Mouse (Mus musculus) heart, adult 9 months (tissue): Measurements from ENCODE around the gene Camta2.
A peak's percentile ranks its signal among the peaks of the same experiment; 100 is the strongest.

Source experiments
- DNase-seq, 2 experiments: peaks; one replicate each; pipeline ENCODE4 v3.0.0; 2022; ENCODE audit warnings: low spot score in 2 of 2

Camta2 gene

DNA sequence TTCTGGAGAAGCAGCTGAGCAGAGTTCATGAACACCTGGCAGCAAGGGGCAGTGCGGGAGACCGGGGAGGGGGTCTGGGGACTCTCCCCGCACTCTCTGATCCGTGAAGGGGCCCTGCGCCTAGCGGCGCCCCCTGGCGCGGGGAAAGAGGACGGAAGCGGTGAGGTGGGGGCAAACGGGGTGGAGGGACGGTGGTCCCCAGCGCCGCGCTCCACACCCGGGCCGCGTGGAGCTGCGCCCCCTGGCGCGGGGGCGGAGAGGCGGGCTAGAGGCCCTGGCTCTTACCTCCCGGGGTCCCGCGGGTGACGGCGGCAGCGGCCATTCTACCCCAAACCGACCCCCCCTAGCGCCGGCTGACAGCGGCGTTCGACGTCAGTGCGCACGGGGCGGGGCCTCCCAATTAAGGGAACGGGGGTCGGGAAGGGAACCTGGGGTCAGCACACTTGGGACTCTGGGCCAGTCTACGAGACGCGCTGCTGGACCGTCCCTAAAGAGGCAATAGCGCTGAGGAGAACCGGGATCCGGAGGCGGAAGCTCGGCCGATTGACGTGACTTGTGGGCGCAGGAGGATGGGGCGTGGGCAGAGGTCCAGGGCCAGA is at the start of gene Camta2:
TSS of gene Camta2 (minus strand) at position 505 of the 599 bp plus-strand sequence.
- DNase-seq = peak; percentile 93

DNA sequence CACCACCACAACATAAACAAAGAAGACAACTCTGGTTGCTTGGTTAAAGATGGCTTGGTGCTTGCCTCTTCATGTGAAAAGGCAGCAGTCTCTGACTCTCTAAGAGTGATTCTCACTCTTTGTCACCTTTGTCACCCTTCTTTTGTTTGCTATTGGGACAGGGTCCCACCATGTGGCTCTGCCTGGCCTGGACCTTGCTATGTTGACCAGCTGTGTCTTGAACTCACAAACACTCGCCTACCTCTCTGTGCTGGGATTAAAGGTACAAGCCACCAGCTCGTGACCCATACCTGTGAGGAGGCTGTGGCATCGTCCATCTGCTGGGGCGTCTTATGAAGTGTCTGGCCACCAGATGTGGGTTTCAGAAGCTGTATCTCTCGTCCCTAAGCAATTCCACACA is 45.4 kb upstream of the Camta2 start:
- no peak for DNase-seq

DNA sequence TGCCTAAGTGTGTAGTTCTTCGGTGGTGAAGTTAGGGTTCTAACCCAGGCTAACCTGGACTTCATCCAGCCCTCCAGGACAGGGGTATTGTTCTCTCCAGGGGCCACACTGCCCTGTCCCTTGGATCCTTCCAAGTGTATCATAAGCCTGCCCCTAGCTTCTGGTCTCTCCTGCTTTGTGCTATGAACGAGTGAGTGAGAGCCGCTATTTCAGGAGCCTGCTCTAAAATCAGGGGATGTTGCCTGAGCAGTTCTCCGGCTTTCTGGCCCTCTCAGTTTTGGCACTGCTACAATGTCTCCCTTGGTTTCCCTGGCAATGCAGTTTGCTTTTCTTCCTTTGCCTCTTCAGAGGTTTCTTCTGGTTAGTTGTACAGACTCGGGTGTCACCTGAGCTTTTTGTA is 43.3 kb upstream of the Camta2 start:
- no peak for DNase-seq

DNA sequence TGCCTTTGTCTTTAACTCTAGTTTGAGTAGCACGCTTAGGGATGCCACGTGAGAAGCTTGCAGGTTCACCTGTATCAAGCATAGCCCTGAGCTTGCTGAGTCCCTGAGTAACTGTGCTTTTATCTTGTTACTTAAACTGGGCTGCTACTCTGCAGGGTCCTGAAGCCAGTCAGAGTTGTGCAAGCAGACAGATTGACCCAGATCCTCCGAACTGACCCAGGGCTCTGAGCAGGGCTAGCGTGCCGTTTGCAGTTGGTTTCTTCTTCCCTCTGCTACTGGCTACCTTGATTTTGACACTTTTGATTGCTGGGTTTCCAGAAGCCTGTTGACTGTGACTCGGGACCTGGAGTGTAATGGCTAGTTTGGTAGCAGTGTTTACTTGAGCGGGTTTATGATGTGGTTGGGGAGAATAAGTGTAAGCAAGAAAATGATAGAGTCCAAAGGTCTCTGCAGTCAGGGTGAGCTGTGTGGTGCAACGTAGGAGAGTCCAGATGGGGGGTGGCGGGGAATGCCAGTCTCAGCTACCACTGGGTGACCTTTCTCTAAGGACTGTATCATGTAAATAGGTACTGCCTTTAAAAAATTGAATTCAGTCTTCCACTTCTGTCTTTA is 42.6 kb upstream of the Camta2 start:
- no peak for DNase-seq

DNA sequence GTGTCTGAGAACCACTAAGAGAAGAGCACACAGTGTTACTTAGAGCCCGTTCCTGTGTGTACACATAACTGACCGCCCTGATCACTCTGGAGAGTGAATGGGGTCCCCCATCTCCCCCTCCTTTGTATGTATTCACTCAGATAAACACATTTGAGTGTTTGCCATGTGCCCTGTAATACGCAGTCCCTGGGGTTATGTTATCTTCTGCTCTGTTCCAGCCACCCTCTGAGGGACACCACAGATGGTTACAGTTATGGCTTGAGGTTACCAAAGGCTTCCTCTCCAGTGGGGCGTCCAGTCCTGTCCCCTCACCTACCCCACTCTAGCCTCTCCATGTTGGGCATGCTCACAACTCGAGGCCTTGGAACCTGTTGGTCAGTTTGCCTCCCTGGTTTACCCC is 39.5 kb upstream of the Camta2 start:
- no peak for DNase-seq

DNA sequence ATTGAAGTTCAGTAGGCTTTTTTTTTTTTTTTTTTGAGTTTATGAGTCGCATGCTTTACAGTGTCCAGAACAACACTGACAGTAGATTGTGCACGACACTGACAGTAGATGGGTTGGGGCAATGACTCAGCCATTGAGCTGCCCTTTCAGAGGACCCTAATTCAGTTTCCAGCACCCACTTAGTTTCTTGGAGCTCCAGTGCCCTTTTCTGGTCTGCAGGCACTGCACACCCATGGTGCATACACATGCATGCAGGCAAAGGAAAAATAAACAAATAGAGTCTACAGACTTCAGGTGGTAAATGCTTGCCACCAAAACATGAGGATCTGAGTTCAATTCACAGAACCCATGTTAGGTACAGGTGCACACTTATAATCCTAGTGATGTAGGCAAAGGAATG is 38.7 kb upstream of the Camta2 start:
- no peak for DNase-seq

DNA sequence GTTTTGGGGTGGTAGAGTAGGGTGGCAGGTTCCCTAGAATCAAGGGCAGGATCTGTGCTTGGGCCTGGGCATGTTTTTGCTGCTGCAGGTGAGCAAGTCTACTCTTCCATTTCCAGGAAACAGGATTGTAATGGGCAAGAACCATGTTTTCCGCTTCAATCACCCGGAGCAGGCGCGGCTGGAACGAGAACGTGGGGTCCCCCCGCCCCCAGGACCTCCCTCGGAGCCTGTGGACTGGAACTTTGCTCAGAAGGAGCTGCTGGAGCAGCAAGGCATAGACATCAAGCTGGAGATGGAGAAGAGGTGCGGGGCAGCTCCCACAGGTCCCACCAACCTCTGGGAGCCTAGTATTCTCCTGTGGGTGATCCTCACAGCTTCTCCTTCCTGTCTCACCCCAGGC is 36.8 kb upstream of the Camta2 start:
- DNase-seq = no peak

DNA sequence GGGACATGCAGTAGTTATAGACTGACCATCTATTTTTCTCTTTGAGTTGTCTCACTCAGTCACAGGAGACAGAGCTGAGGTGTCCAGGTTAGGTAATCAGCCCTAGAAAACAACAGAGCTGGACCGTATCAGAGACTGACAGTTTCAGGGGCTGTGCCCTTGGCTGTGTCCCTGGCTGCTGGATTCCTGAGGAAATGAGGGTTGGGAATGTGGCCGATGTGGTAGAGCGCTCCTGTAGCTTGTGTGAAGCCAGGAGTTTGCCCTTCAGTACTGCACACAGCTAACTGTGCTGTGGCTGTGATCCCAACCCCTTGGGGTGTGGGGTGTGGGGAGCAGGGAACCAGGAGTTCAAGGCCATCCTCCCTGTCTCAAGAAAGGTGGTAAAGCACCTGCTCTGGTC is 33.2 kb upstream of the Camta2 start:
- DNase-seq = peak in 1 of 2 experiments; percentile 17

DNA sequence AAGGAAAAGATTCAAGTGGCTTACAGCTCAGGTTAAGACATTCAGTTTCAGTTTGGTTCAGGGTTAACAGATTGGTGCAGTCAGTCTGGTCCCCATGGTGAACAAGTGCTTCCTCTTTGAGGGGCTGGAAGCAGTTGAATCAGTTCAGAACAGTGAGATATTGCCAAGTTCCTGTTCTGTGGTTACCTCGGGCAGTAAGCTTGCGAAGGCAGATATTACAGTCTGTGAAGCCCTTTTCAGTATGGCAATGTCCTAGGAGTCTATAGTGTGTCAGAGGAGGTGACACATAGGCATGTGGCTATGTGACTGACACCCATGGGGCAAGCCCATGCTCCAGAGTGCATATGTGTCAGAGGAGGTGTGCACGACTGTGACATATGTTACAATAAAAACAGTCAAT is 32.7 kb upstream of the Camta2 start:
- peak in 1 of 2 experiments; percentile 42 for DNase-seq

DNA sequence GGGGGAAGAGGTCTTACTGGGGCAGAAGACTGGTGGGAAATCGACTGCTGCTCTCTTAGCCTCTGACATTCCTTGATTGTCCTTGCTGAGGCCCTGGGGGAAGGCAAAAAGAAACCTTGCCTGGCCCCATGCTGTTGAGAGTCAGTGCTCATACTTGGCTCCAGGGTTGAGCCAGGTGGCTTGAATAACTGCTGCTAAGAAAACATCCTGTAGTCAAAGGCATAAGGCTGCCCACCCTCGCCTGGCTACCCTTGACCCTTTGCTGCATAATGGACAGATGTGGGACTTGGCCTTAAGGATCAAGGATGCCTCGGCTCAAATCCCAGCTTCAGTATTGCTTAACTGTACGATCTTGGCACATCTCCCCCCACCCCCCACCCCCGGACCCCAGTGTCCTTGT is 30.6 kb upstream of the Camta2 start:
- DNase-seq = no peak

DNA sequence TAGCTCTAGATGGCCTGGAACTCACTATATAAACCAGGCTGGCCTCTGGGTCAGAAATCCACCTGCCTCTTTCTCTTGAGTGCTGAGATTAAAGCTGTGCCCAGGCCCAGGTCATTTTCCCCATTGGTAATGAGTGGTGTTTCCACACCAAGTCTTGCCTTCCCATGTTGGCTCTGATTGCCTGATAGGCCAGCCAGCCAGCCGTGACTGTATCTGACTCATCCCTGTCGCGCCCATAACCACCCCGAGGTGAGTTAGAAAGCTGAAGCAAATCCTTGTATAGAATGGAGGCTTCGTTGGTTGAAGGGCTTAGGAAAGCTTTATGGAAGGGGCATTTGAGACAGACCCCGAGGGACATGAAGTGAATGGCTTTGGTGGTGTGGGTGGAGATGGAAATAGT is 27.9 kb upstream of the Camta2 start:
- DNase-seq = no peak

DNA sequence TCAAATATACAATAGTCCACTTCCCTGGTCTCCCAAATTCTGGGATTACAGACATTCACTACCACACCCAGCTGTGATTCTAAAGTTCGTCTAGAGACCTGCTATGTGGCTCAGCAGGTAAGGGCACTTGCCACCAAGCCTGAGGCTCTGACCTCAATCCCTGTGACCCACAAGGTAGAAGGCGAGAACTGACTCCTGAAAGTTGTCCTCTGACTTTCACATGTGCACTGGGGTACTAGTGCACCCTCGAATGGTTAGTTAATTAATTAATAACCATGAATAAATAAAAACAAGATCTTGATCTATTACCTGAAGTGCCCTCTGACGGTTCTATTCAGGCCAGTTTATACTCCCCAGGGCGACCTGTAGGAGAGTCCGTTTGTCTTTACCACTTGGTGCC is 25.3 kb upstream of the Camta2 start:
- DNase-seq = no peak

DNA sequence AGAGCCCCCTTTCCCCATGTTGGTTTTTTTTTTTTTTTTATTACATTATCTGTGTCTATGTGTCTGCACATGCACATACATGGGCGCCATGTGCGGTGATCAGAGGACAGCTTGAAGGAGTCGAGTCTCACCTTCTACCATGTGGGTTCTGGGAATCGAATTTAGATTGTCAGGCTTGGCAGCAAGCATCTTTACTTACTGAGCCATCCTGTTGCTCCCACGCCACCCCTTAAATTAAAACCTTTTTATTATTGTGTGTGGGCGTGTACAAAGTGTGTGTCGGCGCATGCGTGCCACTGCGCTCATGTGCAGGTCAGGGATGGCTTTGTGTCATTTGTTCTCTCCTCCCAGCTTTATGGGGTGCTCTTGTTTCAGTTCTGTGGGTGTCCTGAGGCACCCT is 23.1 kb upstream of the Camta2 start:
- no peak for DNase-seq

DNA sequence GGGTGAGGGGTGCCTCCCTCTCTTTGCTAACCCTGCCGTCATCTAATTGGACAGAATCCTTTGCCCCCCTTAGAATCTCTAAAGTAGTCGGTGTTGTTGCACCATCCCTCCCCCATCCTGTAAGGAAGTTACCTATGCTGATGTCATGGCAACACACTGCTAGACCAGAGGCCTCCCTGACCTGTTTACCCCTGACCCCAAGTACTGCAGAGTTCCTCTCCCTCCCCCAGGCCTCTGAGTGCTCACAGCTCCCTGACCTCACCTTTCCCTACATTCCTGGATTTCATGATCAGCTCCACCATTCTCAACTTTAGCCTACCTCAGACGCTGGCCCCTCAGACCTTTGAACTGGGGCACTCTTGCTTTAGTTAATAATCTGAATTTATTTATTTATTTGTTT is 18.2 kb upstream of the Camta2 start:
- no peak for DNase-seq

DNA sequence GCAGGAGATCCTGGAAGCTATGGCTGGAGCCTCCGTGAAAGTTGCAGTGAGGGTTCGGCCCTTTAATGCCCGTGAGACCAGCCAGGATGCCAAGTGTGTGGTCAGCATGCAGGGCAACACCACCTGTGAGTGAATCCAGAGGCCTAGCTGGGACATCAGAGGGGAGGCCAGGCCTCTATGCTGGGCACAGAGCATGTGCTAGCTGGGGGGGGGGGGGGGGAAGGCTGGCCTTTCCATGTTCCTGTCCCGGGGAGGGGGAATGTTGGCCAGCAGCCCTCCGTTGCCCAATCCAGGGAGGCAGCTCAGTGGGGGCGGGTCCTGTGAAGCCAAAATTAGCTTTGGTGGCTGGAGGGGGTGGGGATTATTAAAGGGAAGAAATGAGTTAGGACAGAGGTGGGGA is 14.9 kb upstream of the Camta2 start:
- DNase-seq = peak; percentile 58 to 81

DNA sequence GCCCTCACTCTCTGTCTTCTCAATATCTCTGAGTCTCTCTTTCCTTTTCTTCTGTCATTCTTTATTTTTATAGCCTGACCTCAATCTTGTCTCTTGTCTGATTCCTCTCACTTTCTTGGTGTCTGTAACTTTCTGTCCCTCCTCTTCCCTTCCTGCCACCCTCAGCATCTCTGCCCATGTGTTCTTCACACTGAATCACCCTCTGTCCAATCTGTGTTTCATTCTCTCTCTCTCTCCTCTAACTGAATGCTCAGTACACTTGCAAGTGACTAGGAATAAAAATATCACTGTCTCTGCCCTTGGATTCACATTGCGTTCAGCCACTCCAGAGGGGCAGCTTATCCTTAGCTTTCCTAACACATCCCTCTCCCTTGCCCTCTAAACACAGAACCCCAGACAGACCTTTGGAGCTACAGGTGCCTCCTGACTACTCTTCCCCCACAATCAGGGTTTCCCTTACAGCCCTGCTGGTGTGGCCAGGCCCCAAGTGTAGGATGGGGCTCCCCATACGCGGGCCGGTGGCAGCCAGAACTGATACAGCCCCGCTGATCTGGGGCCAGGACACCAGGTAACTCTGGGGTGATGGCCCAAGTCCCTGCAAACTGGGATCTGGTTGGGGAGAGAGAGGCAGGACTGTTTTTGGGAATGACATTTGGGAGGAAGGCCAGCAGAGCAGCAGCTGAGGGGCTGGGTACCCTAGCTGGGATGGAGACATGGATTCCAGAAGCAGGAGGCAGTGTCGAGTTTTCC is 14.3 kb upstream of the Camta2 start:
- peak; percentile 28 to 34 for DNase-seq

DNA sequence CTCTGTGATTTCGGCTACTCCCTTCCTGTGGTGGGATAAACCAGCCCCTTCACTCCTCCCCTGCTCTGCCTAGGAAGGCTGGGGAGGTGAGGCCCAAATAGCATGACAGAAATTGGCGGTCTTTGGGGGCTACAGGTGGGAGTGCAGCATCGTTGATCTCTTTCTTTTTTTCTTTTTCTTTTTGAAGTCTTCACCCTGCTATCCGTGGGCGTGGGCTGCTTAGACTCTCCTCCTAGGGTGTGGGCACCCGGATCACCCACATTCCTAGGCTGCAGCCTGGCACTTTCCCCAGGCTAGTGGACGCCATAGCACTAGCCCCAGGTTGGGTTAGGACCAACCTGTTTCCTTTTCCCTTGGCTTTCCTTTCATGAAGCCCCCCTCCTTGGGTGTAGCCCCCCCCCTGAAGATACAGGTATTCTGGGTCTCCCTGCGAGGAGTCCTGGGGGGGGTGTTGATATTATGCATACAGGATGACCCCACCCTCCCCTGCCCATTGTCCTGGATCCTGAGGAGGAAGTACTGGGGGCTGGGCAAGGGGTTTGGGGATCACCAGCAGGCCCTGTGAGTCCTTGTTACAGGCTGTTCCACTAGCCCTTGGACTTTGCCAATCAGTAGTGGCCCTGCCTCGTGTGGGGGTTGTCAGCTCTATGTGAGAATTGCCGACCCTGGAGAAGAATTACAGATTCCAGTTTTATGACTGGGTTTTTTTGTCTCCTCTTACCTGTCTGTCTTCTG is 13.5 kb upstream of the Camta2 start:
- DNase-seq = peak in 1 of 2 experiments; percentile 32

DNA sequence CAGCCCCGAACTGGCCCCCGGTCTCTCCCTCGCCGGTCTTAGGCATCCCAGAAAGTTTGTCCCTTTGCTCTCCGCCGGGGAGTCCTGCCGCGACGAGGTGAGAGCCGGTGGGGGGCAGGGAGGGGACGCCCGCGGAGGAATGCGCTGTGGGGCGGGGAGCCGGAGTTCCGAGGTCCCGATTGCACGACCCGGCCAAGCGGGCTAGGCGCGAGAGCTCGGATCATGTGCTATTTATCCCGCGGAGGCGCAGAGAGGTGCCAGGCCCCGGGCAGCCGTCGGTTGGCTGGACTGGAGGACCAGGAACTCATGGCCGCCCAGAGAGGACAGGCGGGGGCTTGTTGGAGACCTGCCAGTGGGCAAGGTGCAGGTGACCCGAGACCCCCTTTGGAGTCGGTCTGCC is 12.7 kb upstream of the Camta2 start:
- peak; percentile 85 to 86 for DNase-seq

DNA sequence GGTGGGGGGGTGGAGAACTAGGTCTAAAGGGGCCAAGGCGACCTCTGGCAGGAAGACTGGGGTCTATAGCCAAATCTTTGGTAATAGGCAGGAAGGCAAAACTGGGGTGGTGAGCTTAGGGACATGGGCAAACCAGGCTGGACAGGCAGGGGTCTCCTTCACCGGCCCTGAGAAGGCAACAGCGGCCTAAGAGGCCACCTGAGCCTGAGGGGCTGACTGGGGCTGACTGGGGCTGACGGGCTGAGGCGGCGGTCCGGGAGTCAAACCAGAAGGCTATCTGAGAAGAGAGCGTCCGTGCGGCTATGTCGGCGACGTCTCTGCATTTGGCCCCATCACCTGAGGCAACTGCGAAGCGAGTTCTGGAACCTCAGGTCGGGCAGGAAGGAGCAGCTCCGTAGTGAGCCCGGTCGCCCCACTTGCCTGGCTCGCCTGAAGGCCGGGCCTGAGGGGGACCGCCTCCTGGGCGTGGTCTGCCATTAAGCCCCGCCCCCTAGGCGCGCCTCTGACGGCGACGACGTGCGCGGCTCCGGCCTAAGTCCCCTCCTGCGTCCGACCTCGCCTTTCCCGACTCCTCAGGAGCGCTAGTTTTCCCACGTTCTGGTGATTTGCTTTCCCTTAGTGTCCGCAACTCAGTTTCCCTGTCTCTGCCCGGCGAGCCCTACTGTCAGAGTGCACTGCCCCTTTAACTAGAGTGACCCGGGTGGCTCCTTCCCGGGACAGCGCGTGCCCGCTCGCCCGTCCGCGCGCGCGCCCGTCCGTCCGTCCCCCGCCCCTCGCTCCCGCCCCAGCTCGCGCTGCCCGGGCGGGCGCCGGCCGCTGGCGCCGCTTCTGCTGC is 12.0 kb upstream of the Camta2 start, which contains the start of the genes Inca1 and Kif1c:
TSS of gene Inca1 (minus strand) at position 434 of the 835 bp plus-strand sequence.
TSS of gene Kif1c (plus strand) at position 827 of the 835 bp plus-strand sequence.
- peak; percentile 97 for DNase-seq

DNA sequence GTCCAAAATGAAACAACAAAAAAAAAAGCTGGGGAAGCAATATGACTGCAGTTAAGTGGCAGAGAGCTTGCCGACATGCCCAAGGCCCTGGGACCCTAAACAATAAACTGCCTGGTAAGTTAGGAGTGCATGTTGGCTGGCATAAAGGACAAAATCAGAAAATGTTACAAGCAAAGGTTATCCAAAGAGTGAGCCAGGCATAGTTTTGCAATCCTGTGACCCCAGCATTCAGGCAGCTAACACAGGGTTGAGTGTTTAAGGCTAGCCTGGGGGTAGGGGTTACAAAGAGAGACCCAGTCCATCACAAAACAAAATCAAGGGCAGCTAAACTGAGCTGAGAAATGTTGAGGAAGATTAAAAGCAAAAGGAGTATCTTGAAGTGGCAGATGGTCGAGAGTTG is 11.1 kb upstream of the Camta2 start:
- DNase-seq = no peak

DNA sequence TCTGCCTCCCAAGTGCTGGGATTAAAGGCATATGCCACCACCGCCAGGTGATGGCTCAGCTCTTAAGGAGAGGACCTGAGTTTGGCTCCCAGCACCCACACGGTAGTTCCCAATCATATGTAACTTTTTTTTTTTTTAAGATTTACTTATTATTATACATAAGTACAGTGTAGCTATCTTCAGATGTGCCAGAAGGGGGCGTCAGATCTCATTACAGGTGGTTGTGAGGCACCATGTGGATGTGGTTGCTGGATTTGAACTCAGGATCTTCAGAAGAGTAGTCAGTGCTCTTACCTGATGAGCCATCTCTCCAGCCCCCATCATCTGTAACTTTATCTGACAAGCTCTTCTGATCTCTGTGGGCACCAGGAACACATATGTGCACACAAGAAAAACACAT is 9.5 kb upstream of the Camta2 start:
- no peak for DNase-seq
